Mouse (Mus musculus): ENCODE results near the gene Pxn.
"Not testable (repeated sequence)": the region's sequence is repeated elsewhere in the genome, so short reads cannot be mapped to it uniquely, and the experiment has no call there.

The Pxn gene

DNA sequence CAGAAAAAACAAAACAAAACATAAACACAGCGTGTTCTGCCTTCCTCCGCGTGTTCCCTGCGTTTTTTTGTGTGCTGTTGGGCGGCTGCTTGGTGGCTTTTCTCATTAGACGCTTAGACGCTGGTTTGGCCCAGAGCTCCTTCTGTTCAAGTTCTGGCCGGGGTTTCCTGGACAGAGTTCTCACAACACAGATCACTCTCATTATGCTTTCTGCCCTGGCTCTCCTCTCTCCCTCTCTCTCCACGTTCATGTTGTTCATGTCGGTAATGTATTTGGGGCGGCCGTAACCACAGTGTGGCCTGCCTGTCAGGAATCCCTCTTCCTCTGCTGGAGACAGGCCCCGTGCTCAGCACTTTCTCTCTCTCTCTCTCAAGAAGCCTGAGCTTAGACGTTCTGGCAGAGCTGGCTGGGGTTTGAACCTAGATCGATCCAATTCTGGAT, 2.9 kb downstream of the Pxn start:
- DNase-seq (ENCODE audit: low spot score in 2 of 2) = no peak

DNA sequence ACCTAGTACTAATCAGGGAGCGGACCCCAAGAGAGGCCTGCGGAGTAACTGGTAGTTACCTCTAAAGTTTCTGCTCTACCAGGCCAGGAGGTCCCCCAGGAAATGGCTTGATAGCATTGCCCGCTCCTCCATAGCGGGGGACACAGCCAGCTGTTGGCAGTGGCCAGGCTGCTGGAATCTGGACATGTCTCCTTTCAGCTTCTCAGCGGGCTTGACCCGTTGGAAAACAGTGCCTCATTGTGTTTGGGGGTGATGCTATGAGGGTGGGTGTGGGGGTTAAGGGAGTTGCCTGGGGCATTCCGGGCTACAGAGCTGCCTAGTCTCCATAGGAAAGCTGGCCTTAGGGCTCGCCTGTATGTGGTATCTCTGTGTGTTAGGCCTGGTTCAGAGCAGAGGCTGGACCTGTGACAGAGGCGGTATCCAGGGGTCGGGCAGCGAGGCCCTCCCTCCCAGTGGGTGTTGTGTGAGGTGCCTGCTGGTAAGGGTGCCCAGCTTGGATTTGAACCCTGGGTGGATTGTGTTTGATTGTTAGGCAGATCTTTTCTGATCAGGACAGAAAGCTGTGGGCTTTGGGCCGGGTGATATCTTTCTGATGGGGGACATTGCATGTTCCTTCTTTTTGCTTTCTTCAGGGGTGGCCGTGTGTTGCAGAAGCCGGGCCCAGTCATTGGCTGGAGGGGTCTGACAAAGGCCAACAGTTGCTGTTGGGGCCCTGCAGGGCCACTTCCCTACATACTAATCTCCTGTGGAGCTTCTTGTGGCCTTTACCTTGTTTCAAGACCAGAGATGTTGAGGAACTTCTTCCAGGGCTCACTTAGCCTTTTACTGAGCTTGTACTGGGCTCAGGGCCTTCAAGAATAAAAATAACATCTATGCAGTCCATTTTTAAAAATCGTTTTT, 3.6 kb downstream of the Pxn start:
- no peak for DNase-seq (ENCODE audit: low spot score in 2 of 2)

DNA sequence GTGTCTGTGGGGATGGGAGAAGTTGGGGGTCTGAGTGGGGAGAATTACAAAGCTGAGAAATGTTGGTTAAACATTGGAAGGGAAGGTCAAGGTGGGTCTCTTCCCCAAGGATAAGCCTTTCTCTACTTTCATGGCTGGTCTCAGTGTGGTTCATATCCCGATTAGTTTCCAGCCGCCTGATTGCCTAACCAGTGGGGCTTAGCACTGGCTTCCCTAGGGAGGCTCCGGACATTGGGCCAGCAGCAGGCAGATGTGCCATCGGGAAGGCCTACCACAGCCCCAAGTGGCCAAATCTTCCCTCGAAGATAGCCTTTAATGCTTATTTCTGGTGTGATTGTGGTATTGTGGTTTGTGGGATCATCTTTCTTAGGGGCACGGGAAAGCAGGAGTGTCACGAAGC, 5.9 kb downstream of the Pxn start:
- no peak for DNase-seq (ENCODE audit: low spot score in 2 of 2)

DNA sequence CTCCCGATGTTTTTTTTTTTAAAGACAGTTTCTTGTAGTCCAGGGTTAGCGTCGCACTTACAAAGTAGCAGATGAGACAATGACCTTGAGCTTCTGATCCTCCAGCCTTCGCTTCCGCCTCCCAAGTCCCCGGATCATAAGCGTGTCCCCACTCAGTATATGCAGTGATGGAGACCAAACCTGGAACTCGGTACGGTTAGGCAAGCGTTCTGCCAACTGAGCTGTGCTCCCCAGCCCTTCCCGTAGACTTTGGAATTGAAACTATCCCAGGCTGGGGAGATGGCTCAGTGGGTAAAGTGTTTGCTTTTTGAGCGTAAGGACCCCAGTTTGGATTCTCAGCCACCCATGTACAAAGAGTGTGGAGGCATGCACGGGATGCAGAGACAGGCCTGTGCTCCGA, 6.8 kb downstream of the Pxn start:
- no peak for DNase-seq (ENCODE audit: low spot score in 2 of 2)

DNA sequence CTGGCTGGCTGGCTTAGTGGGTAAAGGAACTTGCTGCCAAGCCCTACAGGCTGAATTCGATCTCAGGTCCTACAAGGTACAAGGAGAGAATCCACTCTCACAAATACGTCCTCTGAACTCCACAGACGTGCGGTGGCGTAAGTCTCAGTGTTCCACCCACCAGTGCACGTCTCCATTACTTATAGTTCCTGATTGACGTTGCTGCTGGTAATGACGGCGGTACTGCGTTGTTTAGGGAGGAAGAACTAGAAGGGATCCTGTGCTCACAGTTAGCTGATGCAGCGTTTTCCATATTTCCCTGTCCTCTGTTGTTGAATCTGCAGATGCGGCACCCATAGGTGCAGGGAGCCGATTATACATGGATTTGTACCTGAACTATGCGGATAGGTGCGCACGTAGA, 7.2 kb downstream of the Pxn start:
- DNase-seq (ENCODE audit: low spot score in 2 of 2) = no peak

DNA sequence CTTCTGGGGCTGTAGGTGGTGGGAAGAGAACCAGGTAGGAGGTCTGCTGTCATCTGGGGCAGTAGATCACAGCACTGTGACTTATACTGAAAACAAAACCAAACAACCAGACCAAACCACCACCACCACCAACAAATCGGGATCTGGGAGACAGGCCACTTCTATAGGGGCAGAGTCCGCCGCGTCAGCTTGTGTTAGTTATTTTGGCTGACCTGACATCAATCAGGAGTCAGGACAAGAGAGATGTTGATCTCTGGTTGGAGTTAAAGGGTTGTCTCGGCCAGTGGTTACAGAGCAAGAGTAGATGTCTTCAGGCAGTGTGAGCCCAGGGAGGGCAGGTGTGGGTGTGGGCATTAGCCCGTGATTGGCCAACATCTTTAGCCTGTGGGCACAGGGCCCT, 7.9 kb downstream of the Pxn start:
- no peak for DNase-seq (ENCODE audit: low spot score in 2 of 2)

DNA sequence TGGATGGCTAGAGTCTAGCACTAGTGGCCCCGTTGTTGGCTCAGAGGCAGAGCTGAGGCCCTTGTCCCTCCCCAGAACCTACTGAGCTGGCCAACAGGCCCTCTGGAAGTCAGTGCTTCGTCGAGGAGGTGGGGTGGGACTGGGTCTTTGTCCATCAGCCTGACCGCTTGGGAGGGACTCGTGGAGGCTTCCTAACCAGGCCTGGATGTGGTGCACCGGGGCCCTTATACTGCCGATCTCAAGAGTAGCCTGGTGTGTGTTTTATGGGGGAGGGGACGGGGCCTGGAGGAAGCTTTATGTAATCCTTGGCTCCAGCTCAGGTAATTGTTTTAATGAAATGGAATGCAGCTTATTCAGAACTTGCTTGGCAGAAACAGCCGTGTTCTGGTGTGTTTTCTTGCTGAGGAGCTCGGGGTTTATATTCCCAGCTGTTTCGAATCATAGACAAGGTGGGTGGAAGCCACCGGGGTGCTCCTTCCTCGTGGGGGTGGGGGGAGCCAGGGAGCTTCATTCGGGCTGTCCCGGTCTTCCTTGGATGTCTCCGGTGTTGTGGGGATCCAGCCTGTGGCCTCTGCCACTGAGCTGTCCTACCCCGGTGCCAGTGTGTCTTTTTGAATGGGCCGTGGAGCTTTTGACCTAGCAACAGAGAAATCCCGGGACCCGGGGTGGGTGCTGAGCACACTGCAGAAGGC, 8.6 kb downstream of the Pxn start:
- DNase-seq (ENCODE audit: low spot score in 2 of 2) = no peak

DNA sequence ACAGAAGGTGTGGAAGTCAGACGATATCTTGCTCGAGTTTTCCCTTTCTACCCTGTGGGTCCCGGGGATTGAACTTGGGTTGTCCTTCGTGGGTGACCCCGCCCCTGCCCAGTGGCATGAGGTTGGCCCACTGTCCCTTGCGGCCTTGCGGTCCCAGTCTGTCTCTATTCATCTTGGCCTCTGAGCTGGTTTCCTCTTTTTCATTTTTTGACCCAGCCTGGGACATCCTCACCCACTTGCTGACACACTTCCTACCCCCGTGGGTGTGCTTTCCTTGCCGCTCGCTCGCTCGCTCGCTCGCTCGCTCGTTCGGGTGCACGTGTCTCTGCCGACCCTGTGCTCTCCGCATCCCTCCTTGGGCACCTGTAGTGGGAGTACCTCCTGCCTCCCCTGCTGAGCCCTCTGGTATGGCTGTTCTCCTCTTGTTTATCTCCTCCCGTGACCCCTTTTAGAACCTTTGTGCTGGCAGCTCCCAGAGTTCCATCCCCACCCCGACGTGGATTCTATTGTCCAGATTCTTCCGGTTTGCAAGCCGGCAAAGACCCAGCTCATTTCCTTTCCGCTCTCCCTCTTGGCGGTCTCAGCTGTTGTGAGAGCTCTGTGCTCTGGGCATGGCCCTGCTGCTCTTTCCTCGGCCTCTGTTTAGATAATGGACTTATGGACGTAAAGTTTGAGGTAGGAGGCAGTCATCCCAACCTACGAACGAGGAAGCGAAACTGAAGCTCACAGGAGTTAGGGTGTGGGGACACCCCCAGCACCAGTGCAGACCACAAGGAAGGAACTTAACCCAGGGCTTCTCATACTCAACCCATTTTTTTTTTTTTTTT, 9.8 kb downstream of the Pxn start:
- no peak for DNase-seq (ENCODE audit: low spot score in 2 of 2)

DNA sequence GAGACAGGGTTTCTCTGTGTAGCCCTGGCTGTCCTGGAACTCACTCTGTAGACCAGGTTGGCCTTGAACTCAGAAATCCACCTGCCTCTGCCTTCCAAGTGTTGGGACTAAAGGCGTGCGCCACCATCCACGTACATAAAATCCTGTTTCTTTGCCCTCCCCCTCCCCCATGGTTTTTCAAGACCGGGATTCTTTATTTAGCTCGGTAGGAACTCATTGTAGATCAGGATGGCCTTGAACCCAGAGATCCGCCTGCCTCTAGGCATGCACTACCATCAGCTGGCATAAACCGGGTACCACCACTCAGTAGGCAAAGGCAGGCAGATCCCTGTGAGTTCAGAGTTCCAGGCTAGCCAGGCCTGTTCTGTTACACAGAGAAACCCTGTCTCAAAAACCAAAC, 10.4 kb downstream of the Pxn start:
- no peak for DNase-seq (ENCODE audit: low spot score in 2 of 2)

DNA sequence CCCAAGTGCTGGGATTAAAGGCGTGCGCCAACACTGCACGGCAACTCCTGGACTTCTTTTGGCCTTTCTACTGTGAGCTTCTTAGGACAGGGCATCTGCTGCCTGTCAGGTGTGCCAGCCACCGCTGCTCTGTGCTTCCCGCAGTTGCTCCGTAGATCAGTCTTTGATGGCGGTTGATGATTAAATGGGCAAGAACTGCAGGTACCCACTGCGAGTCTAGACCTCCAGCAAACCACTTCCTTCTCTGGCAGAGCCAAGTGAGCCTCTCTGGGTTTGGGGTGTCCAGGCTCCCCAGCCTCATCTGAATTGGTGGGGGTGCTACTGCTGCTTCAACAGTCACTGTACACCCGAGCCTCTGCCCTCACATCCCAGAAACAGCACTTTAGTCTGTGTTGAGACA, 11.0 kb downstream of the Pxn start:
- no peak for DNase-seq (ENCODE audit: low spot score in 2 of 2)

DNA sequence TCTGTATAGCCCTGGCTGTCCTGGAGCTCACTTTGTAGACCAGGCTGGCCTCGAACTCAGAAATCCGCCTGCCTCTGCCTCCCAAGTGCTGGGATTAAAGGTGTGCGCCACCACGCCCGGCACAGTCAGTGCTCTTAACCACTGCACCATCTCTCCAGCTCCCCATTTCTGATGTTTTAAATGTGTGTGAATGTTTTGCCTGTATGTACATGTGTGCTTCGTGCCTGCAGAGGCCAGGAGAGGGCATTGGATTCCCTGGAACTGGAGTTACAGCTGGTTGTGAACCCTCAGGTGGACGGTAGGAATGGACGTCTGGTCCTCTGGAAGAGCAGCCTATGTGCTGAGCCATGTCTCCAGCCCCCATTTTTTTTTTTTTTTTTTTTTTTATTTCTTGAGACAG, 11.7 kb downstream of the Pxn start:
- DNase-seq (ENCODE audit: low spot score in 2 of 2) = not testable (repeated sequence)

DNA sequence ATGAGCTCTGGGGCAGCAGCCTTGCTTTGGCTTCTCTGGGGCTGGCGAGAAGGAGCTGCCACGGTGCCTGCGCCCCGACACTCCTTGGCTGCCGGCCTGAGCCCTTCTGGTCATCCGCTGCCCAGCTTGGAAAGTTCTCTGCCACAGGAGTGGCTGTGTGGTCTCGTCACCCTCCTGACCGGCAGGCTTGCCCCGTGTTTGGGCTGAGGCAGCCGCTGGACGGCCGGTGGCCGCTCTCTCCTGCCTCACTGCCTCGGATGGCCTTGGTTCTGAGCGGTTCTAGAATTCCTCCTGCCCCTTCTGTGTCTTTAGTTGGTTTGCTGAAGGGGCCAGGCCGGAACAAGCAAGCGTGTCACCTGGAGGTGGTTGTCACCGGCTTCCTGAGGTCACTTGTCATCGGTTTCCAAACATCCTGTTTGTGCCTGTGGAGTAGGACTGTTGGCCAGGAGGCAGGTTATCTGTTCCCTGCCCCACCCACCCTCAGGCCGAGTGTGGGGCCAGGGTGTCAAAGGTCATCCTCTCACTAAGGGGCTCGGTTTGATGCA, 13.9 kb downstream of the Pxn start:
- peak in 1 of 2 experiments; percentile 68 for DNase-seq (ENCODE audit: low spot score in 2 of 2)

DNA sequence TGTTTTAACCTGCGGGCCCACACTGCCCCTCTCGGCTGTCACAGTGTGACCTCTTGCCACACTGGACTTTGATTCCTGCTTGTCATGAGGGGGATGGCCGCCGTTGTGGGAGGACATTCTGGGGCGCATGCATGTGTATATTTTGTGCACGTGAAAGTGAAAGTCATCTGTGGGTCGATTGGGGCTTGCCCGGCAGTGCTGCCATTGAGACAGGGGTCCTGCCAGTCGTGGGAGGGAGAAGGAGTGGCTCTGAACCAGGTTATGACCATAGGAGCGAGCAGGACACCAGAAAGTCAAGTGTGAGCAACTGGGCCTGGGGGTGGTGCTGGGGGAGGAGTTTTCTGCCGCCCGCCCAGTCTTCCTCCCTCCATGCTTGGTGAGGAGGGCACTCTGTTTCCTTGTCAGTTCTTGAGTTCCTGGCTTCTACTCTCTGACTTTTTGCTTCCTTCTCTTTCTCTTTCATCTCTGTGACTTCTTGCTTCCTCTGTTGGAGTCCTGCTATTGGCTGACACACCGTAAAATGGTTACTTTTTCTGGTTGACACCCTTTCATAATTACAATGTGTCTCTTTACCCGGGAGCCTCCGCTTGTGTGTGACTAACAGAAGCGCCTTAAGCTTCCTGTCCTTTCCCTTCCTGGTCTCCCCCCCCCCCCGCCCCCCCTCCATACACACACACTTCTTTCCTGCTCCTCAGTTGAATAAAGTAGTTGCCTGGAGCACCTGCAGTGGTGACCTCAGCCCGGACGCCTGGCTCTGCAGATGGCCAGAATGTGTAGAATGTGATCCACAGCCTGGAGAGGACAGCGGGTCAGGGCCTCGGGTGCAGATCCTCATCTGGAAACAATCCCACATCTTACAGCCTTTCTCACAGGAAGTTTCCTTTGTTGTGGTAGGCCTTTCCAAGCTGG, 15.3 kb downstream of the Pxn start:
- DNase-seq (ENCODE audit: low spot score in 2 of 2) = no peak

DNA sequence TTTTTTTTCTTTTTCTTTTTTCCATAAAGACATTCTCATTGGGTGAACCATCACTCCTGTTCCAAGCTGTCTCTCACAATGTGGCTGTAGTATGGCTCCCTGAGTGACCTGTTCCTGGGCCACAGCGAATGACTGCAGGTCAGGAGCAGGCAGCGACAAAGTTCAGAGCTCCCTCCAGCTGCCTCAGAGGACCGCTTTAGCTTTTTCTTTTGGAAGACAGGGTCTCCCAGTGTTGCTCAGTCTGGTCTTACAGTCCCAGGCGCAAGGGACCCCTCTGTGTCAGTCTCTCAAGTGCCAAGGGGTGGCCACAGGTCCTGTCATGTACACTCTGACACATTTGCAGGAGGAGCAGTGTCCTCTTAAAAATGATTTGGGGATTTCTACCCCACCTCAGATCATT, 16.1 kb downstream of the Pxn start:
- no peak for DNase-seq (ENCODE audit: low spot score in 2 of 2)

DNA sequence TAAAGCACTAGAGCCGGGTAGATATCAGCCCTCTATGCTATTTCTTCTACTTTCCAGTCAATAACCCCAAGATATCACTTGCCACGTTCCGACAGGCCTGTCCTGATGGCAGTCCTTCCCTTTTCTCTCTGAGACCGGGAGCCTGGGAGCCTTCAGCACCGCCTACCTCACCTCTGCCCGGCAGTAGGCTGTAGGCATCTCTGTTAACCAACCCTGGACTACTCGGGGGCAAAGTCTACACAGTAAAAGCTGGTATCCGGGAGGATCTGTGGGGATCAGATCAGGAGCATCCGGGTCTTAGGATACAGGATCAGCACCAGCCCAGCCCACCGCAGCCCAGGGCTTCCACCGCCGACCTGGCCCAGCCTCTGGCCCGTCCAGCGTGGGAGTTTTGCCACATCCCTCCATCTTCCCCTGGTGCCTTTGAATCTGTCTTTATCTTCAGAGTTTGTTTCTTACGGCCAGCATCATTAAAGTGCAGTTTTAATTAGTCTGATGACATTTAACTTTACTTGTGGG, 16.6 kb downstream of the Pxn start:
- no peak for DNase-seq (ENCODE audit: low spot score in 2 of 2)

DNA sequence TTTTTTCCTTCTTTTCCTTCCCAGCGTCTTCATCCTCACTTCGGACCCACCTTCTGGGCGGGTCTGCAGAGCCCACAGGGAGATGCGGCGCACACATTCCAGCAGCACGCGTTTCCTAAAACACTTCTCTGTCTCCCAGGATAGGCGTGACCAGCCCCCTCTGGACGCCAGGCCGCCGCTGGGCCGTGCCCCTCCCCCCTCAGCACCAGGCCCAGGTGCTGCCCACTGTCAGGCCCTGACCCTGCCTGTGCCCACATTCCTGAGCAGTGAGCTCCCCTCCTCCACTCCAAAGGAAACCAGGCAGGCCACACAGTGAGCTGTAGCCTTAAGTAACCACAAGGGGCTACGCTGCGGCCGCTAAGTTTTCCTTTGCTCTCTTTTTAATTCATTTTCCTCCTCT, 17.5 kb downstream of the Pxn start:
- DNase-seq (ENCODE audit: low spot score in 2 of 2) = no peak

DNA sequence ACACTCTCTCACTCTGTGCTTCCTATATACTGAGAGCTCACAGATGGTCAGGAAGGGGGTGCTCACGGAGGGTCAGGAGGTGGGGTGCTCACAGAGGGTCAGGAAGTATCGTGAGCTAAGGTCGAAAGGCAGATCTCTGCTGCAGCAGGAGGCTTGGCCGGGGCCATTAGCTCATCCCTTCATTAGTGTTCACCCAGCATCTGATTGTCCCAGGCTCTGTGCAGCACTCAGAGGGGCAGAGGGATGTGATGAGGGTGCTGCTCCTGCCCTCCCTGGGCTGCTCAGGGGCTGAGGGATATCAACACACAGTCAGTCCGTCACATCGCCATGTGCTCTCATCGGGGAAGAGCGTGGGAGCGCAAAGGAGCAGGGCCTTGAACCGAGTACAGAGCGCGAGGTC, 18.0 kb downstream of the Pxn start:
- DNase-seq (ENCODE audit: low spot score in 2 of 2) = no peak

DNA sequence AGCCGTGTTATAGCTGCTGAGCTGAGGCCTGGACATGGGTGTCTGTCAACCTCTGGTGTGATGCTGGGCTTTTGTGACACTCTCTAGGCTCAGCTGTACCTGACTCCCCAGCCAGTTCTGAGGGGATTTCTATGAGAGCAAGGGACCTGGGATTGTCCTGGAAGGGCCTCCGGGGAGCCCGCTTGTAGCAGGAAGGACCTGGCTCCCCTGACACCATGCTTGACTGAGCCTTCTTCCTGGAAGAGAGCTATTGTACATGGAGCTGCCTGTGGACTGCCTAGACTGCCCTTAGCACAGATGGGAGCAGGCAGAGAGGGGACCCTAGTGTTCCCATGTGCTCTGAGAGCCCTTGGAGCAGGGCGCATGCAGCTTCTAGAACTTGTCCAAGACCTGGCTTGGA, 18.9 kb downstream of the Pxn start:
- DNase-seq (ENCODE audit: low spot score in 2 of 2) = no peak

DNA sequence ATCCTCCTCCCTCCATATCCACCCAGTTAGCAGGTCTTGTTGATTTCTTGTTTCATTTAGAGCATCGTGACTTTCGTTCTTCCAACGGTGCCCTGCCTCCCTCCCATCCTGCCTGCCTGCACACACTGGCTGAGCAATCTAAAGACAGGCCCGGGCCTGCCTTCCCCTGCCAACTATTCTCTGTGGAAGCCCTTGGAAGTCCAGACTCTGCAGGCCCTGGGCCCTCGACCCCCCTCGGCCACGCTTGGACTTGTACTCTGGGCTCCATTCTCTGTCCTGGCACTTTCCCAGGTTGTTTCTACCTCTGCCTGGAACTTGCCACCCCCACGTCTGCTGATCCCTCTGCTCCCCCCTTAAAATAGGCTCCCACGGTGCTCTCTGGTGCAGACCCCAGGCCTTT, 19.5 kb downstream of the Pxn start:
- DNase-seq (ENCODE audit: low spot score in 2 of 2) = no peak

DNA sequence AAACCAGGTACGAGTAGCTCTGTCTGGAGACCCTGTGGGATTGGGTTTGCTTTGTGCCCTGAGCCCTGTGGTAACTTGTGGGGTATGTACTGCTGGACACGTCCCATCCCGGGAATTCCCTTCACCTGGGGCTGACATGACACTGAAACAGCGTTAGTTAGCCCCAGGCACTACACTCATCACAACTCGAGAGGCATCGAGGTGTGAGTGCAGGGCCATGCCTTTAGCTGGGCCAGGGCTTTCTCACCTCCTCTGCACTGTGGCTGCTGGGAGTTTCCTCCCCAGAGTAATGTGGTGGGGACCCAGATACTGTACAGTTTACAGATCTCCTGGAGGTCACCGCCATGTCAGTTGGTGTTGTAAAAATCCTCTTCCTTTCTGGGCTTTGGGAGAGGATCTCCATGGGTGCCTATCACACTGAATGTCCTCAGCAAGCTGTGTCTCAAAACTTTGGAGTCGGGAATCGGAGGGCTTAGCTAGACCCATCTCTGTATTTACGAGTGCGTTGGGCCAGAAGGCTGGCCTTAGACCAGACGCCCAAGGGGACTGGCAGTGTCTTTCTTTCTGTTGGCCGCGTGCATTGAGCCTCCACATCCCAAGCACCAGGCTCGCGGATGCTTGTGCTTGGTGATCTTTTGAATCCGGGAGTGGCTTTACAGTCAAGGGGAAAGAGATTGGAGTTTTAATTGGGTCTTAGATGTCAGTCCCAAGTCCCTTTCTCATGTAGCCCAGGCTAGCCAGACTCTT, 20.2 kb downstream of the Pxn start:
- DNase-seq (ENCODE audit: low spot score in 2 of 2) = no peak

Data from right cerebral cortex, postnatal 10 days (tissue).